Mouse (Mus musculus): Measurements from ENCODE around the gene Cntfr.

- TF ChIP-seq CTCF (IDR thresholded peaks at IDR 0.05; ENCODE audit: borderline replicate concordance, control insufficient read depth, extremely low read depth, insufficient read depth, low read length, poor library complexity) (peak; percentile 83; the same call in 1 of the 2 replicates), POLR2A (IDR thresholded peaks at IDR 0.05; ENCODE audit: control insufficient read depth, extremely low read depth, insufficient read depth, low read length, poor library complexity) (no peak)
These were observed 82.7 kb downstream of the Cntfr start for GRCm38 (mm10) chr4:41614156-41614555.

Data from thymus, adult 2 months (tissue).